Mouse (Mus musculus) CH12.LX (cell line): ENCODE measurements around the gene Phf2.

Source experiments
- CTCF ChIP-seq, 2 experiments: IDR thresholded peaks in 1 of 2; conservative IDR thresholded peaks in 1 of 2; 2 replicates each; pipeline ENCODE4 v1.5.1; 2011 to 2012; ENCODE audit warnings: low read depth in 2 of 2, low read length in 2 of 2, improper control_type of control experiment in 1 of 2, inconsistent platforms in 1 of 2, mild to moderate bottlenecking in 1 of 2, moderate library complexity in 1 of 2
- POLR2A ChIP-seq: IDR thresholded peaks from 2 replicates; pipeline ENCODE4 v1.6.1; 2011; ENCODE audit warnings: low read depth, mild to moderate bottlenecking, improper control_type of control experiment, low read length
- SIN3A ChIP-seq: IDR thresholded peaks from 2 replicates; pipeline ENCODE4 v1.6.1; 2012; ENCODE audit warnings: low read length, improper control_type of control experiment, inconsistent platforms

DNA sequence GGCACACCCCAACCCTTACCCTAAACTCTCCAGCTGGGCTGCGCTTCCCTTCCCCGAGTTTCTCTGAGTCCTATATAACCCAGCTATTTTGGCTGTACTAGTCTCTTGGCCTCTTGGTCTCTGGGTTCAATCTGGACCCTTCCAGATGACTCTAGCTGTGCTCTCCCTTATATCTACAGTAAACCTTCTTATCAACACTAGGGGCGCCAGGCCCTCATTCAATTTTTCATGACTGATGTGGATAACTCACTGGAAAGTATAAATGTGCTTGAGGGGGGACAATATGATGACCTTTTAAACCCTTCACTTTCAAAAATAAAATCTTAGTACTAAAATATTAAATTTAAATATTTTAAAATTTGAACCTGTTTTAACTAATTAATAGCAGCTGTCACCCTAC lies 18.1 kb downstream of the Phf2 start:
- TF ChIP-seq CTCF (conservative IDR thresholded peaks at IDR 0.05 in 1 of 2, IDR thresholded peaks at IDR 0.05 in 1 of 2; ENCODE audit: low read depth in 2 of 2, low read length in 2 of 2) (peak; percentile 23 to 67; a peak in 2 of 4 replicates), SIN3A (no peak), POLR2A (no peak)
